Mouse (Mus musculus): ENCODE results near the gene Grid1. TPM values are rescaled to one million over a fixed set of nuclear protein-coding genes. Genes with fewer than 3 reads are reported as not detected.

Gene Grid1
- not detected for polyA plus RNA-seq (2014; fragmentation: Illumina TruSeq; extraction: RNeasy Lipid Tissue Mini Kit (QIAGEN cat#74804); ENCODE audit: low replicate concordance)

GRCm38 (mm10) chr14:34819919-34820652 is at the start of gene Grid1:
TSS of gene Grid1 (plus strand) at chr14:34820108.

Other genes starting within 250 kb of the Grid1 start
- 53.5 TPM for gene Ldb3, start 231.4 kb upstream of the Grid1 start, polyA plus RNA-seq (2014; fragmentation: Illumina TruSeq; extraction: RNeasy Lipid Tissue Mini Kit (QIAGEN cat#74804); ENCODE audit: low replicate concordance)
- not detected for gene Opn4, start 220.0 kb upstream of the Grid1 start, polyA plus RNA-seq (2014; fragmentation: Illumina TruSeq; extraction: RNeasy Lipid Tissue Mini Kit (QIAGEN cat#74804); ENCODE audit: low replicate concordance)
- gene Wapl, start 146.2 kb upstream of the Grid1 start, polyA plus RNA-seq (2014; fragmentation: Illumina TruSeq; extraction: RNeasy Lipid Tissue Mini Kit (QIAGEN cat#74804); ENCODE audit: low replicate concordance), result 148 TPM

Measured in small intestine, adult 10 weeks (tissue).